ENCODE assay signal across 24 mouse cellular contexts in the genomic region with DNA sequence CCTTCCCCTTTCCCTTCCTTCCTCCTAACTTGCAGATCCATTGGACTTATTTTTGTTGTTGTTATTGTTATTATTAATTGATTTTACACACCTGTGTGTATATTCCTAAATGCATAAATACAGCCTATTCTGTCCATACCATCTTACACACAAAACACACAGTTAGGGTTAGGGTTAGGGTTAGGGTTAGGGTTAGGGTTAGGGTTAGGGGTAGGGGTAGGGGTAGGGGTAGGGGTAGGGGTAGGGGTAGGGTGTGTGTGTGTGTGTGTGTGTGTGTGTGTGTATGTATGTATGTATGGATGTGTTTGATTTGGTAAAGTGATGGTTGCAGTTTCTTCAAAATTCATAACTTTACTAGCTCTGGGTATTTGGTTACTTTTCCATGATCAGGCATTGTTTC.
DNase-seq lines count a peak whose midpoint lies in the region; ATAC-seq and TF ChIP-seq lines count a peak whose summit lies in the region.
"Had no signal": no experiment of that assay in that cellular context is flagged by ENCODE, and none has a peak within 500 bp of the region (broad histone marks: within the 10 kb centered on the region; RNA-seq: fewer than 3 reads in every experiment).

No protein-coding gene starts in this region.

- no peak for DNase-seq in liver, postnatal 0 days
- DNase-seq in G1E (ENCODE audit: low spot score) = no peak
- no peak for DNase-seq in adrenal gland, adult (ENCODE audit: inconsistent age in 2 of 2, low spot score in 1 of 2)
- DNase-seq: adrenal gland, adult 2 months; adrenal gland, postnatal 10 days; adrenal gland, postnatal 25 days; cerebellum, adult 11 months; cerebellum, adult 18-20 months; cerebellum, adult 8-10 months; cerebellum, adult 9-11 months; cerebellum, postnatal 14 days; cerebellum, postnatal 36 days; embryo, embryonic 11 days had no signal

- H3K4me2 ChIP-seq in liver, embryonic 16.5 days (ENCODE audit: low read depth, low read length) = no peak overlapping the region
- H3K4me2 ChIP-seq in liver, postnatal 0 days (ENCODE audit: low read depth, low read length) = no peak overlapping the region
- H3K4me2 ChIP-seq in heart, embryonic 11.5 days = no peak overlapping the region
- H3K4me2 ChIP-seq: embryonic facial prominence, embryonic 13.5 days; embryonic facial prominence, embryonic 15.5 days; forebrain, embryonic 13.5 days; forebrain, embryonic 15.5 days had no signal

- no peaks in the 10 kb centered on the region for H3K27me3 ChIP-seq in liver, embryonic 16.5 days (ENCODE audit: control insufficient read depth, insufficient read depth, low read depth, low read length)
- no peaks in the 10 kb centered on the region for H3K27me3 ChIP-seq in liver, postnatal 0 days (ENCODE audit: insufficient read depth, low read length)
- H3K27me3 ChIP-seq in G1E (ENCODE audit: insufficient read depth, low read length) = no peaks in the 10 kb centered on the region
- no peaks in the 10 kb centered on the region for H3K27me3 ChIP-seq in heart, embryonic 11.5 days (ENCODE audit: control insufficient read depth, insufficient read depth, low read length)
- H3K27me3 ChIP-seq: embryonic facial prominence, embryonic 13.5 days; embryonic facial prominence, embryonic 15.5 days; forebrain, embryonic 13.5 days; forebrain, embryonic 15.5 days; Patski had no signal

- H3K27ac ChIP-seq in liver, embryonic 16.5 days (ENCODE audit: low read length) = no peak overlapping the region
- no peak overlapping the region for H3K27ac ChIP-seq in liver, postnatal 0 days (ENCODE audit: low read depth)
- no peak overlapping the region for H3K27ac ChIP-seq in heart, embryonic 11.5 days (ENCODE audit: low read depth, low read length)
- H3K27ac ChIP-seq: embryonic facial prominence, embryonic 13.5 days; embryonic facial prominence, embryonic 15.5 days; forebrain, embryonic 10.5 days; forebrain, embryonic 13.5 days; forebrain, embryonic 15.5 days had no signal

- ATAC-seq in liver, embryonic 16.5 days (ENCODE audit: low read depth) = no peak
- ATAC-seq in liver, postnatal 0 days = no peak
- ATAC-seq in G1E (ENCODE audit: extremely low read depth, insufficient number of reproducible peaks, low FRiP score, poor library complexity, severe bottlenecking) = peak; percentile 49
- ATAC-seq in monocyte, adult 5-6 weeks (replicated peaks; ENCODE audit: insufficient number of reproducible peaks, low FRiP score, low TSS enrichment, poor library complexity, severe bottlenecking) = peak; percentile 87
- no peak for ATAC-seq in heart, embryonic 11.5 days (replicated peaks; ENCODE audit: insufficient number of reproducible peaks, low FRiP score, low TSS enrichment)
- ATAC-seq: activated CD4-positive, CD25-positive, alpha-beta regulatory T cell, adult 4 months; forebrain, embryonic 13.5 days; forebrain, embryonic 15.5 days; Patski had no signal

- H3K4me3 ChIP-seq in liver, embryonic 16.5 days (ENCODE audit: low read depth, low read length) = no peak overlapping the region
- H3K4me3 ChIP-seq in liver, postnatal 0 days (ENCODE audit: low read depth, low read length) = no peak overlapping the region
- H3K4me3 ChIP-seq in G1E (ENCODE audit: low read depth, low read length) = no peak overlapping the region
- H3K4me3 ChIP-seq in heart, embryonic 11.5 days (ENCODE audit: low read depth, low read length) = no peak overlapping the region
- H3K4me3 ChIP-seq: embryonic facial prominence, embryonic 13.5 days; embryonic facial prominence, embryonic 15.5 days; erythroblast, embryonic 14.5 days; forebrain, embryonic 10.5 days; forebrain, embryonic 13.5 days; forebrain, embryonic 15.5 days had no signal

- H3K9me3 ChIP-seq in liver, embryonic 16.5 days (replicated peaks; ENCODE audit: control insufficient read depth, low read length) = no peaks in the 10 kb centered on the region
- H3K9me3 ChIP-seq in liver, postnatal 0 days (ENCODE audit: low read length) = 0 out of 2 replicates have a peak, but pooled peaks cover 2% of the 10 kb centered on the region
- H3K9me3 ChIP-seq in G1E (replicated peaks) = no peaks in the 10 kb centered on the region
- no peaks in the 10 kb centered on the region for H3K9me3 ChIP-seq in heart, embryonic 11.5 days (replicated peaks; ENCODE audit: control insufficient read depth, low read length)
- H3K9me3 ChIP-seq: embryonic facial prominence, embryonic 13.5 days; embryonic facial prominence, embryonic 15.5 days; forebrain, embryonic 10.5 days; forebrain, embryonic 13.5 days; forebrain, embryonic 15.5 days had no signal

- TF ChIP-seq EP300 in liver, postnatal 0 days (IDR thresholded peaks at IDR 0.05; ENCODE audit: low read depth) = no peak

- H3K9ac ChIP-seq in liver, embryonic 16.5 days (ENCODE audit: low read depth, low read length) = 0 out of 2 replicates have a peak overlapping the region, but pooled peaks have one; percentile 28
- H3K9ac ChIP-seq in liver, postnatal 0 days (replicated peaks) = no peak overlapping the region
- no peak overlapping the region for H3K9ac ChIP-seq in heart, embryonic 11.5 days (ENCODE audit: low read depth, low read length)
- H3K9ac ChIP-seq: embryonic facial prominence, embryonic 13.5 days; embryonic facial prominence, embryonic 15.5 days; forebrain, embryonic 13.5 days; forebrain, embryonic 15.5 days had no signal

- TF ChIP-seq CTCF in liver, postnatal 0 days (IDR thresholded peaks at IDR 0.05; ENCODE audit: low read depth) = no peak
- no peak for TF ChIP-seq CTCF in G1E (IDR thresholded peaks at IDR 0.05; ENCODE audit: low read depth, low read length)

- H3K4me1 ChIP-seq in liver, embryonic 16.5 days (ENCODE audit: control insufficient read depth, low read depth, low read length) = no peaks in the 10 kb centered on the region
- no peaks in the 10 kb centered on the region for H3K4me1 ChIP-seq in liver, postnatal 0 days (ENCODE audit: insufficient read depth)
- no peaks in the 10 kb centered on the region for H3K4me1 ChIP-seq in G1E (ENCODE audit: insufficient read depth, low read depth, low read length)
- H3K4me1 ChIP-seq in heart, embryonic 11.5 days (ENCODE audit: control insufficient read depth, insufficient read depth, low read length) = no peaks in the 10 kb centered on the region
- H3K4me1 ChIP-seq: embryonic facial prominence, embryonic 13.5 days; embryonic facial prominence, embryonic 15.5 days; forebrain, embryonic 10.5 days; forebrain, embryonic 13.5 days; forebrain, embryonic 15.5 days had no signal

- no peaks in the 10 kb centered on the region for H3K36me3 ChIP-seq in liver, embryonic 16.5 days (ENCODE audit: control insufficient read depth, insufficient read depth)
- no peaks in the 10 kb centered on the region for H3K36me3 ChIP-seq in liver, postnatal 0 days (replicated peaks; ENCODE audit: insufficient read depth, low read length)
- H3K36me3 ChIP-seq in G1E (replicated peaks) = no peaks in the 10 kb centered on the region
- H3K36me3 ChIP-seq in heart, embryonic 11.5 days (ENCODE audit: control insufficient read depth, insufficient read depth, low read length) = no peaks in the 10 kb centered on the region
- H3K36me3 ChIP-seq: embryonic facial prominence, embryonic 13.5 days; embryonic facial prominence, embryonic 15.5 days; forebrain, embryonic 10.5 days; forebrain, embryonic 15.5 days had no signal

Comparison
In these comparisons a context has a peak if more than half of its experiments do, and no peak if none do; other contexts are left out.
1. ATAC-seq: peak in G1E (single experiment) and monocyte, adult 5-6 weeks (single experiment); none in liver, embryonic 16.5 days (single experiment), liver, postnatal 0 days (single experiment) and heart, embryonic 11.5 days (single experiment).